Mouse (Mus musculus) cerebellum, adult 18-20 months (tissue): ENCODE data around the gene Rem1.

Experiments
- DNase-seq, 2 experiments: peaks; one replicate each; pipeline ENCODE4 v3.0.0; 2021

Gene Rem1

DNA sequence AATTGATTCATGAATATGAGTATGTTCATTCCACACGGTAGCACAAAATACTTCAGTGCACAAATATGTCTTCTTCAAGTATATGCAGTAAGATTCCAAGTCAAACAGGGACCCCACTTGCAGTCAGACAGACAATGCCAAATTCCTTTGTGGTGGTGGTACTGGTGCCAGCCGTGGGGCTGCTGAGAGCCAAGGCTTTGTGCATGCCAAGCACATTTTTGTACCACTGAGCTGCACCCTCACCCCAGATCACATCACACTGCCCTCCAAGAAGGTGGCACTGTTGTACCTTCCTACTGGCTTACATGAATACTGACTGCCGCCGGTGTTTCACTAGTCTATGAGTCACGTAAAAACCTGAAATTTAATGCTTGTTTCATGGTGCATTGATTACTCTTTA, 52.2 kb downstream of the Rem1 start:
- DNase-seq = peak in 1 of 2 experiments; percentile 5

DNA sequence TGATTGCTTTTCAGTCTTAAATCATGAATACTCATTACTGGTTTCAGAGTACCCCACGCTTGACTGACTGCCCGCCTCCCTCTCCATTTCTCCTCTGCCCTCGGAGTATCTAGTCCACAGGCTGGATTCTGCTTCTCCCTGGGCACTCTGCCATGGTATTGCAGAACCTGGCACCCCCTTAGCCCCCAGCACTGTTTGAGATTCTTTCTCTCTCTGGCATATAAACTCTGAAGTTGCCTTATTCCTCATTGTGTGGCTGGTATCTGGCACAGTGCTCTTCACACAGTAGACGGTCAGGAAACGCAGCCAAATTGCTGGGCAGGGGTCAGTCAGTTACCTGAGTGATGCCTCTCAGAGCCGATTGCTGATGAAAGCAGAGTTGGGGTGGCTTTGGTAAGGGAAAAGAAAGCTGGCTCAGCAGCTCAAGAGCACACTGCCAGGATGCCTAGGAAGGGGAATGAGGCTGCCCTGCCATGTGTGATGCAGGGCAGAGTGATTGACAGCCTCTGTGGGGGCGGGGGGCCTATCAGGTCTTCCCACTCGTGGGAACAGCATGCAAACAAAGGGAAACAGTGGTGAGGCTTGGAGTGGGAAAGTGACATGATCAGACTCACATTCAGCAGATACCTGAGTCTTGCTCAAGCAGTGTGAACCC, 53.1 kb downstream of the Rem1 start:
- peak in 1 of 2 experiments; percentile 4 for DNase-seq

DNA sequence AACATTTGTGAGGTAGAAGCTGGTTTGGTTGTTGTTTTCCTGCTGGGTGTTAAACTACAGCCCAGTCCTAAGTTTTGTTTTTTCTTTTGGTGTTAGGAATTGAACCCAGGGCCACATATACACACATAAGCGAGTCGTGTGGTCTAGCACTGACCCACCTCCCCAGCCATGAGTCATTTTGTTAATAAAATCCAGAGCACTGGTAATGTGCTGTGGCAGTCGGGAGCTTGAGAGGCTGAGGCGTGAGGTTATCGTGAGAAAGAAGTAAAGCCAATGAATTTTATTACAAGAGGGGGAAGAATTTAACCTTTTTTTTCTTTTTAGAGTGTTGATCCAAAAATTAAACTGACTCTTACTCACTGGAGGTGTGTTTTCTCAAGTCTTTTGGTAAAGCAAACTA, 56.3 kb downstream of the Rem1 start:
- no peak for DNase-seq
